Mouse (Mus musculus) embryo, embryonic 11 days (tissue): ENCODE data around the gene Fbxw4.
A peak's percentile ranks its signal among the peaks of the same experiment; 100 is the strongest.
"Not testable (repeated sequence)": the region's sequence is repeated elsewhere in the genome, so short reads cannot be mapped to it uniquely, and the experiment has no call there.

ENCODE experiments used
- DNase-seq: peaks from one replicate; pipeline ENCODE4 v3.0.0-alpha.2; 2015

Gene Fbxw4

GRCm38 (mm10) chr19:45655870-45656269 is 4.2 kb downstream of the Fbxw4 start:
- DNase-seq, result no peak

- DNase-seq, result no peak
Observed at GRCm38 (mm10) chr19:45653986-45654385, 6.1 kb downstream of the Fbxw4 start.

GRCm38 (mm10) chr19:45652286-45652988 is 7.7 kb downstream of the Fbxw4 start:
- peak; percentile 54 for DNase-seq

- no peak for DNase-seq
Observed at GRCm38 (mm10) chr19:45651524-45651923, 8.6 kb downstream of the Fbxw4 start.

GRCm38 (mm10) chr19:45649776-45650175 is 10.3 kb downstream of the Fbxw4 start:
- no peak for DNase-seq

- not testable (repeated sequence) for DNase-seq
Observed at GRCm38 (mm10) chr19:45648469-45648868, 11.6 kb downstream of the Fbxw4 start.

- no peak for DNase-seq
Observed at GRCm38 (mm10) chr19:45646866-45647265, 13.2 kb downstream of the Fbxw4 start.

GRCm38 (mm10) chr19:45640691-45641090 is 19.4 kb downstream of the Fbxw4 start:
- no peak for DNase-seq

GRCm38 (mm10) chr19:45635960-45636359 is 24.2 kb downstream of the Fbxw4 start:
- no peak for DNase-seq

GRCm38 (mm10) chr19:45631584-45631983 is 28.5 kb downstream of the Fbxw4 start:
- no peak for DNase-seq

GRCm38 (mm10) chr19:45630953-45631352 is 29.2 kb downstream of the Fbxw4 start:
- no peak for DNase-seq

GRCm38 (mm10) chr19:45629219-45629618 is 30.9 kb downstream of the Fbxw4 start:
- no peak for DNase-seq

- no peak for DNase-seq
Observed at GRCm38 (mm10) chr19:45628649-45629048, 31.5 kb downstream of the Fbxw4 start.

GRCm38 (mm10) chr19:45627036-45627435 is 33.1 kb downstream of the Fbxw4 start:
- no peak for DNase-seq

GRCm38 (mm10) chr19:45623710-45624109 is 36.4 kb downstream of the Fbxw4 start:
- DNase-seq, result no peak

- no peak for DNase-seq
Observed at GRCm38 (mm10) chr19:45622144-45622543, 38.0 kb downstream of the Fbxw4 start.

GRCm38 (mm10) chr19:45621061-45621460 is 39.1 kb downstream of the Fbxw4 start:
- no peak for DNase-seq

GRCm38 (mm10) chr19:45619744-45620501 is 40.2 kb downstream of the Fbxw4 start:
- no peak for DNase-seq

- DNase-seq, result no peak
Observed at GRCm38 (mm10) chr19:45618184-45618583, 41.9 kb downstream of the Fbxw4 start.

GRCm38 (mm10) chr19:45616735-45617134 is 43.4 kb downstream of the Fbxw4 start:
- no peak for DNase-seq

- DNase-seq, result no peak
Observed at GRCm38 (mm10) chr19:45616214-45616518, 43.9 kb downstream of the Fbxw4 start.

GRCm38 (mm10) chr19:45615415-45616213 is 44.5 kb downstream of the Fbxw4 start:
- DNase-seq, result peak; percentile 23

- DNase-seq, result no peak
Observed at GRCm38 (mm10) chr19:45614928-45615327, 45.2 kb downstream of the Fbxw4 start.

GRCm38 (mm10) chr19:45614375-45614774 is 45.7 kb downstream of the Fbxw4 start:
- DNase-seq, result no peak
